Mouse (Mus musculus) E14TG2a.4 (cell line): ENCODE measurements around the gene Galnt11.
"Not testable (repeated sequence)": the region's sequence is repeated elsewhere in the genome, so short reads cannot be mapped to it uniquely, and the experiment has no call there.

Experiments used
- CTCF ChIP-seq: conservative IDR thresholded peaks from 2 replicates; pipeline ENCODE4 v1.5.1; 2014; ENCODE audit warnings: low read length
- NANOG ChIP-seq: IDR thresholded peaks from 2 replicates; pipeline ENCODE4 v1.6.1; 2014; ENCODE audit warnings: borderline replicate concordance, low read length, mixed read lengths

- not testable (repeated sequence) for TF ChIP-seq CTCF, NANOG
These were observed 2.7 kb downstream of the Galnt11 start for GRCm38 (mm10) chr5:25224377-25224776.
